Mouse (Mus musculus): Measurements from ENCODE around the gene Syp. TPM values are rescaled to one million over a fixed set of nuclear protein-coding genes. Genes with fewer than 3 reads are reported as not detected.

Gene Syp
- 0.37 and 0.49 TPM in 2 replicates for polyA plus RNA-seq (2012)

DNA sequence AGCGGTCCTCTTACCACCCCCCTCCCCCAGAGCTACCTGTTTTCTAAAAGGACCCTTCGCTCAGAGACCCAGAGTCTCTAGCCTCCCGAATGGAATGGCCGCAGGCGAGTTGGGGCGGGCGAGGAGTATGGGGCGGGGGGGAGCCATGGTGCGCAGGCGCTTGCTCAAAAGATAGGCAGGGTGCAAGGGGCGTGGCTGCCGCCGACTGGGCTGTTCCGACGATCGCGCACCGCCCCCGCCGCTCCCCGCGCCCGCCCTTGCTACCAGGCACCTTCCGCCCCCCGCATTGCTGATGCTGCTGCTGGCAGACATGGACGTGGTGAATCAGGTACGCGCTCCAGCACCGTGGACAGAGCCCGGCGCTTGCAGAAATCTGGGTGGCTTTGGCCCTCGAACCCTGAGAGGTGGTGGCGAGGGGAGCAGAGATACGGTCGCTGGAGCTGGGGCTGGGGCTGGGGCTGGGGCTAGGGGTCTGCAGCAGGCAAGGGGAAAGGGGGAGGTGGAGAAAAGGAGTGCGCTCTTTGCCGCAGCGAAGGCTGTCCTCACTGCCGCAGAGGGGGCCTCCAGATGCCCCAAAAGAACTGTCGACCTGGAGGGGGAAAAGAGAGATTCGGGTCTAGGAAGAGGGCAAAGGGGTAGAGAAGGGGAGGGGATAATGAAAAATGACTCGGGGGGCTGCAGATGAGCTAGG, at the start of gene Syp:
TSS of gene Syp (plus strand) at position 71 of the 691 bp plus-strand sequence.

DNA sequence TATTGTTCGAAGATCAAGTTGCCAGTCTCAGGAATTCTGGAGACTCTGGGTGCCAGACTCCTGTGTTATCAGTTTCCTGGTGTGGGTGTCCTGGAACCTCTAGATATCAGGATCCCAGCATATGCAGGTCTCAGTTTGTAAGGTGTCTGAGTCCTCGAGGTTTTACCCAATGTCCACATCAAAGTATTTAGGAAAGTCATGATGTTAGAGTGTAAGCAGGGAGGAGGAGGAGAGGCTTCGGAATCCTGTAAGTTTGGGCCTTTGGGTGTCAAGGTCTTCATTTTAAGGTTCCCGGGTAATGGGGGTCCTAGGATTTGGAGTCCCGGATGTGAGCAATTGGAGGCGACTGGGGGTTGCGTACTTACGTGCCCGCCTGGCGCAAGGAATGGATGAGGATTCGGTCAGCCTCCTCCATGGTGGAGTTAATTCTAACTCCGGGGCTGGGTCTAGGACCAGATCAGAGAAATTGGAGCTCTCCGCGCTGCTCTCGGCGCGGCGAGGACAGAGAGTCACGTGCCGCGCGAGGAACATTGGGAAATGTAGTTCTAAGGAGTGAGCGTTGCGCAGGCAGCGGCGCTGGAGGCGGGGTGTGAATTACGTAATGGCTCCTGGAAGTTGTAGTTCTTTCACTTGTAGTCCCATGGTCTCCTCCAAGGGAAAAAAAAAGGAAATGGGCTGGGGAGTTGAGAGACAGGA, 33.2 kb upstream of the Syp start, which contains the start of gene Ccdc22:
TSS of gene Ccdc22 (minus strand) at position 639 of the 696 bp plus-strand sequence.

DNA sequence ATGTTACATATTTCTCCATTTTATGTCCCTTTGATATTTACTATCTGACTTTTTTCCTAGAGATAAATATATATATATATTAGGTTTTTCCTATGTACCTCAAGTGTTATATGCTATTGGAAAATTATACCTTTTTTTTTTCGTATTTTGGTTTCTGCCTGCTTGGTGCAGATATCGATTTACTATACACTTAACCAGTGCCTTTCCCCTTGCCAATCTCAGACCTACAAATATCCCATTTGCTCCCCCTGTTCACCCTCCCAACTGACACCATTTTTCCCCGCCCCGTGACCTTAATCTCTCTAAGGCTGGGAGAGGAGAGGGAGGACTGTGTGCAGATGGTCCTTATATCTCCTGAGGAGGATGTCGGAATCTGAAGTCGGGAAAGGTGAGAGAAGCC, 31.5 kb upstream of the Syp start, which contains the start of gene Cacna1f:
TSS of gene Cacna1f (plus strand) at position 301 of the 400 bp plus-strand sequence.

DNA sequence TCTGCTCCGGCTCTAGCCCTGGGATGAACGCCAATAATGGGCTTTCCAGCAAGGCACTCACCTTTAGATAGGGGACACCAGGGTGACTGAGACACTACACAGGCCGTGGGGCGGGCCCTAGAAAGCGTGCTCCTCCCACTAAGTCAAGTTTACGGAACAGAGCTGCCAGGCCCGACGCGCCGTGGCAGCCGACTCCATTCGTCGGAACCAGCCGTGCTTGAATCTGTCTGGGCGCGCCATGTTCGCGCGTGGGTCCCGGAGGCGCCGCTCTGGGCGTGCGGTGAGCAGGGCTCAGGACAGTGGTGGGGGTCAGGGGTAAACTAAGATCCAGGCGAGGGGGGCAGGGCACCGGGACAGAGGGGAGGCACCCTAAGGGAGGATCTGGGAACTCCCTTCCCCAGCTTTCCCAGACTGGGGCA, 19.0 kb downstream of the Syp start, which contains the start of gene Prickle3:
TSS of gene Prickle3 (plus strand) at position 40 of the 419 bp plus-strand sequence.

DNA sequence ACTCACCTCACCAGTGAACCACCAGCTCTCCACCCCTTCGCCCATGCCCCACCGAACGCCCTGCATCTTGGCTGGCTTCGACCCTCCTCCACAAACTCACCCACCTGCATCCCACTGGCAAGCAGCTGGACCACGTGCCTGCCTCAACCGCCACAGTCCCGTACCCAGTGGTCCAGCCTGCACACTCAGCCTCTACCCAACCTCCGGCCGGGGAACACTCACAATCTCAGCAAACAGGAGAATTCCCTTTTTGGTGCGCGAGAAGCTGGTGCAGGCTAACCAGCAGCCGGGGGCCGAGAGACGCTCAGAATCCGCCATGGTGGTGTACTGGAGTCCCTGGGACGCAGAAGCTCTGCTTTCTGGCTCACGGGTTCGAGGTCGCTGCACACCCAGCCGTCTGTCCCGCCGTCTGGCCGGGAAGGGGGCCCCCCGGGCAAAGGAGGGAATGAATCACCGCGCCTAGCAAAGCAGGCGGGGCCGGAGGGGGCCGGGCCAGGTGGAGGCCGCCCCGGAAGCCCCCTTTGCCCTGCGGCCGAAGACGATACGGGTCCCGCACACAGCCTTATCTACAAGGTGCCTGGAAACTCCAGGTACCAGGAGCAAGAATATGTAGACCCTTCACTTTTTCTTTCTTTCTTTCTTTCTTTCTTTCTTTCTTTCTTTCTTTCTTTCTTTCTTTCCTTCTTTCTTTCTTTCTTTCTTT, 32.8 kb downstream of the Syp start, which contains the start of gene Plp2:
TSS of gene Plp2 (minus strand) at position 470 of the 703 bp plus-strand sequence.

DNA sequence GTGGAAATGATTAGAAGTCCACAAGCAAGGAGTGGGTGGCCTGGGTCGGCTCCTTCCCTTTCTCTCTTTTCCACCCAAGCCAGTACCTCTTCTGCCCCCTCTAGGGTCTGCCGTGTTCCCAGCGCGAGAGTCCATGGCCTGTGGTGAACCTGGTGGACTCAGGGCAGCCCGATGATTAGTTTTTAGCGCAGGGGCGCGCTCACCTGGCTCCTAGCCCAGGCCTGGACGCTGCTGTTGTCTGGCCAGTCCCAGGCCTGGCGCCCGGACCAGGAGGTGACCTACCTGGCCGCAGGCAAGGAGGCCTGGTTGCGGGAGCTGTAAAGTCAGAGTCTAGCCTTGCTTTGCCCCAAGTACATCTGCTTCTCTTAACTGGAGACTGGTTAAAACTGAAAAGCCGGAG, 42.6 kb downstream of the Syp start, which contains the start of gene Magix:
TSS of gene Magix (minus strand) at position 388 of the 400 bp plus-strand sequence.

DNA sequence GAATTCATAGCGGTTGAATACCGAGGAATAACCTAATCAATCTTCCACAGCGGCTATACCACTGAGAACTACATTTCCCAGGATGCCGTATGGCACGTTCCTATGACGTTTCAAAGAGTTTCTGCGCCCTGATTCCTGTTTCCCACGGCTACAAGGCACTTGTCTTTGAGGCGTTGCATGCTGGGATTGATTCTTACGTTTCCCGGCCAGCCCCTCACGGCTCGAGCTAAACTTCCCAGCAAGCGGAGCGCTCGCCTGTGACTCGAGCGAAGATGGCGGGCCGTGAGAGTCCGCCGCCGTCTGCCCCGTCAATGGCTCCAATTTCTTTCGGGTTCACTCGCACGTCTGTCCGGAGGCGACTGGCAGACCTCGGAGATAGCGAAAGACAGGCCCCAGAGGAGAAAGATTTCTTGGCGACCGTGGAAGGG, 58.7 kb downstream of the Syp start, which contains the start of gene Gpkow:
TSS of gene Gpkow (plus strand) at position 178 of the 428 bp plus-strand sequence.

Other genes starting within 250 kb of the Syp start
- gene Foxp3, start 64.8 kb upstream of the Syp start, polyA plus RNA-seq (2012), result 0.33 TPM in 1 of 2 replicates, not detected in the other
- gene Ppp1r3f, start 64.2 kb upstream of the Syp start, polyA plus RNA-seq (2012), result 1.0 and 1.5 TPM in 2 replicates
- gene Ccdc22, start 33.0 kb upstream of the Syp start, polyA plus RNA-seq (2012), result 54.9 and 59.4 TPM in 2 replicates
- 0.15 and 0.20 TPM in 2 replicates for gene Cacna1f, start 31.4 kb upstream of the Syp start, polyA plus RNA-seq (2012)
- gene Prickle3, start 18.8 kb downstream of the Syp start, polyA plus RNA-seq (2012), result 21.9 and 25.7 TPM in 2 replicates
- gene Plp2, start 32.9 kb downstream of the Syp start, polyA plus RNA-seq (2012), result 78.6 and 85.3 TPM in 2 replicates
- gene Magix, start 42.8 kb downstream of the Syp start, polyA plus RNA-seq (2012), result 0.02 and 0.16 TPM in 2 replicates
- gene Gpkow, start 58.7 kb downstream of the Syp start, polyA plus RNA-seq (2012), result 7.6 and 9.3 TPM in 2 replicates
- gene Wdr45, start 75.9 kb downstream of the Syp start, polyA plus RNA-seq (2012), result 29.1 and 38.9 TPM in 2 replicates
- gene Gm45208, start 83.8 kb downstream of the Syp start, polyA plus RNA-seq (2012), result 5.4 and 5.5 TPM in 2 replicates
- 13.0 and 14.3 TPM in 2 replicates for gene Praf2, start 90.0 kb downstream of the Syp start, polyA plus RNA-seq (2012)
- 9.2 and 12.0 TPM in 2 replicates for gene Ccdc120, start 112.4 kb downstream of the Syp start, polyA plus RNA-seq (2012)
- gene Tfe3, start 124.1 kb downstream of the Syp start, polyA plus RNA-seq (2012), result 35.0 and 39.3 TPM in 2 replicates
- gene Gripap1, start 151.3 kb downstream of the Syp start, polyA plus RNA-seq (2012), result 30.7 and 49.9 TPM in 2 replicates
- 0.55 and 0.57 TPM in 2 replicates for gene Kcnd1, start 183.8 kb downstream of the Syp start, polyA plus RNA-seq (2012)
- gene Otud5, start 202.9 kb downstream of the Syp start, polyA plus RNA-seq (2012), result 82.6 and 87.6 TPM in 2 replicates
- 24.2 and 25.3 TPM in 2 replicates for gene Pim2, start 239.8 kb downstream of the Syp start, polyA plus RNA-seq (2012)
- gene Slc35a2, start 245.6 kb downstream of the Syp start, polyA plus RNA-seq (2012), result 43.2 and 61.9 TPM in 2 replicates